Mouse (Mus musculus) adrenal gland (tissue): ENCODE results near the gene Gm128.

Source experiments
- intact Hi-C: fragments of 180-260 bp; cut with DNase I; formaldehyde crosslinking; loops from one replicate; pipeline ENCODE4 v1.15.1; 2025

Gm128 gene

GRCm38 (mm10) chr3:95200562-95200961 is 40.8 kb downstream of the Gm128 start:
- intact Hi-C loops, result no loop called here

- intact Hi-C loops, result no loop called here
Observed at GRCm38 (mm10) chr3:95200132-95200531, 41.3 kb downstream of the Gm128 start.

DNA sequence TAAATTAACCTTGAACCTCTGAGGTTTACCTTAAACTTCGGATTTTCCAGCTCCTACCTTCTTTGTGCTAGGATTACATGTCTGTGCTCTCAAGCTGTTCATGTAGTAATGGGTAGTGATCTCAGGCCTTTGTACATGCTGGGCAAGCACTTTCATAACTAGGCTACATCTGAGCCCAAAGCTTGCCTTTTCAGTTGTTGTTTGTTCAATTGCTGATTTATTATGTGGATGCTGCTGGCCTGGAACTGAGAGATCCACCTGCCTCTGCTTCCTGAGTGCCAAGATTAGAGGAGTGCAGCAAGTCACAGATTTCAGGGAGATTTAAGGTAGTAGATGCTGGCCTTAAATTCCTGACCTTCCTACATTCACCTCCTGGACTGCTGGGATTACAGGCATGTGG is 42.3 kb downstream of the Gm128 start:
- intact Hi-C loops, result no loop called here

DNA sequence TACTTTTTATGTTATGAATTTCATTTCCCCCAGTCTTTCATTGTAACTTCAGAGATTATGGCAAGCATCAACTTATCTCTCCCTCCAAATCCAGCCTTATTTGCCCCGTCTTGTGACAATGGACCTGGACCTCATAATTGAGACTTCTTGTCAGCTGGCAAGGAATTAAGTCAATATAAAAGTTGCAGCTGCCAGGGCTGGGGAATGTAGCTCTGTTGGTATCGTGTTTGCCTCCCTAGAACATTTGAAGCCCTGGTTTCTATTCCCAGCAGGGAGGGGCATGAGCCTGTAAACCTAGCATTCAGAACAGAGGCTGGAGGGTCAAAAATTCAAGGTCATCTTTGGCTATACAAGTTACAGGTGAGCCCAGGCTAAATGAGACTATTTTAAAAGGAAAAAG is 45.6 kb downstream of the Gm128 start:
- intact Hi-C loops, result no loop called here

- intact Hi-C loops, result no loop called here
Observed at GRCm38 (mm10) chr3:95194721-95195135, 46.7 kb downstream of the Gm128 start.
